Mouse (Mus musculus) bone marrow, adult 2 months (tissue): Measurements from ENCODE around the gene Cacna2d4.

ENCODE experiments used
- CTCF ChIP-seq: fragments of 200-500 bp; IDR thresholded peaks from 2 replicates; pipeline ENCODE4 v1.5.1; 2011; ENCODE audit warnings: low read length, control low read depth; ENCODE audit not compliant: control insufficient read depth, insufficient read depth
- POLR2A ChIP-seq: fragments of 200-500 bp; IDR thresholded peaks from 2 replicates; pipeline ENCODE4 v1.6.1; 2011; ENCODE audit warnings: low read depth, mild to moderate bottlenecking, control low read depth, low read length, borderline replicate concordance; ENCODE audit not compliant: control insufficient read depth

- TF ChIP-seq CTCF (no peak), POLR2A (no peak)
Observed at GRCm38 (mm10) chr6:119358020-119358571, 121.8 kb downstream of the Cacna2d4 start.
